Mouse (Mus musculus) thymus, adult 18-20 months (tissue): ENCODE measurements at regions not wholly inside any gene's neighbourhood (a gene's known extent, or its start where the extent isn't known, plus 50 kb on each side); places are given as distances from the start of the nearest gene placed in this dataset.

Experiments
- DNase-seq, 2 experiments: peaks; one replicate each; pipeline ENCODE4 v3.0.0; 2022; ENCODE audit warnings: mixed read lengths in 2 of 2

GRCm38 (mm10) chr13:101286029-101286917, 453.0 kb upstream of the Slc30a5 start:
- DNase-seq: no peak

GRCm38 (mm10) chr13:101278127-101278526, 444.9 kb upstream of the Slc30a5 start:
- DNase-seq: no peak

GRCm38 (mm10) chr13:101276766-101277165, 443.5 kb upstream of the Slc30a5 start:
- DNase-seq: no peak

GRCm38 (mm10) chr13:101274470-101275141, 441.4 kb upstream of the Slc30a5 start:
- DNase-seq: no peak

GRCm38 (mm10) chr13:101273321-101273720, 440.1 kb upstream of the Slc30a5 start:
- DNase-seq: no peak

- DNase-seq: no peak
Measured at GRCm38 (mm10) chr13:101253698-101254468, 420.7 kb upstream of the Slc30a5 start.

GRCm38 (mm10) chr13:101249369-101249768, 416.1 kb upstream of the Slc30a5 start:
- no peak for DNase-seq

- DNase-seq: no peak
Measured at GRCm38 (mm10) chr13:101244326-101244725, 411.1 kb upstream of the Slc30a5 start.

- no peak for DNase-seq
Measured at GRCm38 (mm10) chr13:101238860-101239259, 405.6 kb upstream of the Slc30a5 start.

GRCm38 (mm10) chr13:101237035-101237434, 403.8 kb upstream of the Slc30a5 start:
- no peak for DNase-seq

GRCm38 (mm10) chr13:101235846-101236245, 402.6 kb upstream of the Slc30a5 start:
- DNase-seq: no peak

GRCm38 (mm10) chr13:101235110-101235509, 401.9 kb upstream of the Slc30a5 start:
- DNase-seq: no peak

- DNase-seq: no peak
Measured at GRCm38 (mm10) chr13:101234550-101234949, 401.3 kb upstream of the Slc30a5 start.

- no peak for DNase-seq
Measured at GRCm38 (mm10) chr13:101233843-101234281, 400.6 kb upstream of the Slc30a5 start.

GRCm38 (mm10) chr13:101233181-101233842, 400.1 kb upstream of the Slc30a5 start:
- no peak for DNase-seq

GRCm38 (mm10) chr13:101229861-101230260, 396.6 kb upstream of the Slc30a5 start:
- DNase-seq: no peak

- no peak for DNase-seq
Measured at GRCm38 (mm10) chr13:101225366-101225765, 392.1 kb upstream of the Slc30a5 start.

- no peak for DNase-seq
Measured at GRCm38 (mm10) chr13:101221331-101222043, 388.3 kb upstream of the Slc30a5 start.

GRCm38 (mm10) chr13:101219568-101219967, 386.3 kb upstream of the Slc30a5 start:
- DNase-seq: no peak

GRCm38 (mm10) chr13:101216897-101217480, 383.8 kb upstream of the Slc30a5 start:
- DNase-seq: no peak

GRCm38 (mm10) chr13:101216421-101216820, 383.2 kb upstream of the Slc30a5 start:
- DNase-seq: no peak
